Mouse (Mus musculus): Measurements from ENCODE around the gene Cfap54. TPM values are rescaled to one million over a fixed set of nuclear protein-coding genes. Genes with fewer than 3 reads are reported as not detected.

Cfap54 gene
- polyA plus RNA-seq, 1 experiment from 2014 or later = 0.40 TPM

DNA sequence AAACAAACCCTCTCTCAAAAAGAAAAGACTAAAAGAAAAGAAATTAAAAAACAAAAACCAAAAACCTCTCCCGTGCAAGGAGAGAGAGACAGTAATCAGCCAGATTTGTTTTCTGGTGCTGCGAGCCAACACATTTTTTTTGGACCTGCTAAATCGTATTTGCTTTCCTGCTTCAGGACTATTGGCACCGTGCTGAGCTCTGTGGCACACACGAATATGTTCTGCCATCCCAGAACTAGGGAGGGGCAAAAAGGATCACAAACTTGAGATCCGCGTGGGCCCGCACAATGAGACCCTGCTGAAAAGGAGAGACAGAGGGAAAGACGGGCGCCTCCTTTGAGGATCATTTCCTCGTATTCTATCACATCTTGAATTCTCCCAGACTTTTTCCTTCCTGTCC lies 22.3 kb upstream of the Cfap54 start:
- Histone ChIP-seq H3K9ac (replicated peaks; ENCODE audit: low read length) (0 out of 2 replicates have a peak overlapping the region, but pooled peaks have one; percentile 7), H3K9me3 (ENCODE audit: low read length) (no peaks in the 10 kb centered on the region), H3K4me1 (ENCODE audit: insufficient read depth, low read length) (0 out of 2 replicates have a peak, but pooled peaks cover 9% of the 10 kb centered on the region), H3K27me3 (ENCODE audit: insufficient read depth, low read length) (no peaks in the 10 kb centered on the region), H3K4me3 (ENCODE audit: low read length) (no peak overlapping the region), H3K4me2 (replicated peaks; ENCODE audit: low read depth, low read length) (no peak overlapping the region), H3K36me3 (ENCODE audit: insufficient read depth, low read length) (no peaks in the 10 kb centered on the region), H3K27ac (ENCODE audit: low read length) (no peak overlapping the region)
- no peak for ATAC-seq (ENCODE audit: low FRiP score, low TSS enrichment)
- WGBS = 37% methylated on average over 11 of the region's 11 CpGs

GRCm38 (mm10) chr10:93102321-93102720 lies 20.9 kb upstream of the Cfap54 start:
- no peak overlapping the region for H3K9ac ChIP-seq (replicated peaks; ENCODE audit: low read length)
- no peaks in the 10 kb centered on the region for H3K36me3 ChIP-seq (ENCODE audit: insufficient read depth, low read length)
- H3K4me3 ChIP-seq (ENCODE audit: low read length) = no peak overlapping the region
- 62% methylated on average over 5 of the region's 5 CpGs for WGBS
- no peak overlapping the region for H3K27ac ChIP-seq (ENCODE audit: low read length)
- ATAC-seq (ENCODE audit: low FRiP score, low TSS enrichment) = no peak
- H3K27me3 ChIP-seq (ENCODE audit: insufficient read depth, low read length) = no peaks in the 10 kb centered on the region
- no peak overlapping the region for H3K4me2 ChIP-seq (replicated peaks; ENCODE audit: low read depth, low read length)
- H3K9me3 ChIP-seq (ENCODE audit: low read length) = no peaks in the 10 kb centered on the region
- 0 out of 2 replicates have a peak, but pooled peaks cover 9% of the 10 kb centered on the region for H3K4me1 ChIP-seq (ENCODE audit: insufficient read depth, low read length)

DNA sequence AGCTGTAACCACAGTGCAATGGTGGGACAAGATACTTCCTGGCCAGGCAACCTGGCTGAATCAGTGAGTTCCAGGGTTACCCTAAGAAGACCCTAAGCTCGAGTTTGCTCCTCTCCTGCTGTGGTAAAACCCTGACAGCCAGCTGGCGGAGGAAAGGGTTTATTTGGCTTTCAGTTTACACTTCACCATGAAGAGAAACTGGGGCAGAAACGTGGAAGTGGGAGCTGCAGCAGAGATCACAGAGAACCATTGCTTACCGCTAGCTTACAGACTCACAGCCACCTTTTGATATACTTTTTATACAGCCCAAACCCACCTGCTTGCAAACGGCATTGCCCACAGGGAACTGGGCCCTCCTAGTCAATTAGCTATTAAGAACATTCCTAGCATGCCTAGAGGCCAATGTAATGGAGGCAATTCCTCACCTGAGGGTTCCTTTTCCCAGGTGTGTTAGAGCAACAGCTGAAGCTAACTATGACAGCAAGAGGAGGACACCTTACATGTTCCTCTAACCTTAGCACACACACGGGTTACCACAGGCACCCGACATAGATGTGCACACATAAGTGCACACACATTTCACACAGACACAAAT lies 16.9 kb upstream of the Cfap54 start:
- WGBS = 63% methylated on average over 7 of the region's 7 CpGs
- Histone ChIP-seq H3K36me3 (ENCODE audit: insufficient read depth, low read length) (no peaks in the 10 kb centered on the region), H3K27me3 (ENCODE audit: insufficient read depth, low read length) (no peaks in the 10 kb centered on the region), H3K4me3 (ENCODE audit: low read length) (no peak overlapping the region), H3K4me2 (replicated peaks; ENCODE audit: low read depth, low read length) (no peak overlapping the region), H3K4me1 (ENCODE audit: insufficient read depth, low read length) (no peaks in the 10 kb centered on the region), H3K9me3 (ENCODE audit: low read length) (no peaks in the 10 kb centered on the region), H3K9ac (replicated peaks; ENCODE audit: low read length) (no peak overlapping the region), H3K27ac (ENCODE audit: low read length) (no peak overlapping the region)
- peak; percentile 63; the same call in 1 of the 2 replicates for ATAC-seq (ENCODE audit: low FRiP score, low TSS enrichment)

DNA sequence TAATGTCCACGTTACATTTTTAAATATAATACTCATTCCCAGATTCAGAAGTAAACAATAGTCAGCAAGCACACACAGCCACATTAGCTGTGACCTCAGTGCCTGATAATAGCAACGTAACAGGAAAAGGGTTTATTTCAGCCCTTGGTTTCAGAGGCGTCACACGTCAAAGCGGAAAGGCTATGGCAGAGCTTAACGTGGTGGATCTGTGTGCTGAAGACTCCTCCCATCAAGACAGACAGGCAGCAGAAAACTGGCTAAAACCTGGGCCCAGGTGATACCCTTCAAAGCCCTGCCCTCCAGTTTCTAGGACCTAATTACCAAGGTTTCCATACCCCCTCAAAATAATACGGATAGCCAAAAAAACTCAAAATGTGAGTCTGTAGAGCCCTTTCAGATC lies 16.0 kb upstream of the Cfap54 start:
- Histone ChIP-seq H3K4me1 (ENCODE audit: insufficient read depth, low read length) (no peaks in the 10 kb centered on the region), H3K36me3 (ENCODE audit: insufficient read depth, low read length) (no peaks in the 10 kb centered on the region), H3K9ac (replicated peaks; ENCODE audit: low read length) (no peak overlapping the region), H3K4me3 (ENCODE audit: low read length) (no peak overlapping the region), H3K9me3 (ENCODE audit: low read length) (no peaks in the 10 kb centered on the region), H3K4me2 (replicated peaks; ENCODE audit: low read depth, low read length) (no peak overlapping the region), H3K27ac (ENCODE audit: low read length) (no peak overlapping the region), H3K27me3 (ENCODE audit: insufficient read depth, low read length) (no peaks in the 10 kb centered on the region)
- 92% methylated on average over 7 of the region's 7 CpGs for WGBS
- no peak for ATAC-seq (ENCODE audit: low FRiP score, low TSS enrichment)

DNA sequence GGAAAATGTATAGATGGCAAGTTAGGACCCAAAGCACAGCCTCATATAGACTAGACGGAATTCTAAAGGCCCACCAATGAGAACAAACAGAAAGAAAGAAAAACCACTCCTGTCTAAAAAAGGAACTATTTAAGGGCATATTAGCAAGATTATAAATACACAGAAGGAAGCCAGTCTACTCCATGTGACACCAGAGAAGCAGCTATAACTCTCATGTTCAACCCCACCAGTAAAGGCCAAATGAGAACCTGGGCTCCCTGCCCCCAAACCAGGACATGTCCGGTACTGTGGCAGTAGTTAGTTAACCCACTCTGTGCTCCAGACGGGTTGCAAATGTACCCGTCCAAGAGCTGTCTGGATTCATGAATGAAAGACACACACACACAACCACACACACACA lies 14.4 kb upstream of the Cfap54 start:
- H3K27ac ChIP-seq (ENCODE audit: low read length) = no peak overlapping the region
- ATAC-seq (ENCODE audit: low FRiP score, low TSS enrichment) = no peak
- 68% methylated on average over 4 of the region's 4 CpGs for WGBS
- no peak overlapping the region for H3K4me2 ChIP-seq (replicated peaks; ENCODE audit: low read depth, low read length)
- no peak overlapping the region for H3K9ac ChIP-seq (replicated peaks; ENCODE audit: low read length)
- H3K4me3 ChIP-seq (ENCODE audit: low read length) = no peak overlapping the region
- no peaks in the 10 kb centered on the region for H3K9me3 ChIP-seq (ENCODE audit: low read length)
- no peaks in the 10 kb centered on the region for H3K27me3 ChIP-seq (ENCODE audit: insufficient read depth, low read length)
- no peaks in the 10 kb centered on the region for H3K36me3 ChIP-seq (ENCODE audit: insufficient read depth, low read length)
- H3K4me1 ChIP-seq (ENCODE audit: insufficient read depth, low read length) = no peaks in the 10 kb centered on the region

DNA sequence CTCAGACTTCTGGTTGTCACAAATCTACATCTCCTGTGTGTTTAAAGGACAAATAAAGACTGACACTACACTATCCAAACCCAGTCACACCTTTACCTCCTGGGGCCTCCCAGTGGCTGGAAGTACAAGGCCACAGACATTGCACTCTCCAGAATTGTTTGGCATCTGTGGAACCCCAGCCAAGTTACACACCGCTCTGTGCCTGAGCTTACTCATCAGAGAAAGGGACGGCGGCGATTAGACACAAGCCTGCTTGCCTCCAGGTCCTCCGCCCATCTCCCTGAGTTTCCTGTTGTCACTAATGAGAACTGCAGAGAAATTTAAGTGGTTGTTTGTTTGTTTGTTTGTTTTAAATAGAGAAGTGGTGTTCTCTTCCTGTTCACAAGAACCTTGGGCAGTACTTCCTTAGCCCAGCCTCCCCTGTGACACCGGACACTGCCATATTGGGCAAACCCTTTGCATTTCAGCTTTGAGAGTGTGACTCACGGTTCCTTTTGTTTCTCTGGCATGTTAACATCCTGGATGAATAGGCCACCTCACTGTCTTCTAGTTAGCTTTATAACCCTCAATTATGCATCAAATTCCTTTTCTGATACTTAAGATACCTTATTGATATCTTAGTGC lies 13.7 kb upstream of the Cfap54 start:
- Histone ChIP-seq H3K4me1 (ENCODE audit: insufficient read depth, low read length) (no peaks in the 10 kb centered on the region), H3K4me2 (replicated peaks; ENCODE audit: low read depth, low read length) (no peak overlapping the region), H3K27me3 (ENCODE audit: insufficient read depth, low read length) (no peaks in the 10 kb centered on the region), H3K9ac (replicated peaks; ENCODE audit: low read length) (no peak overlapping the region), H3K9me3 (ENCODE audit: low read length) (no peaks in the 10 kb centered on the region), H3K27ac (ENCODE audit: low read length) (no peak overlapping the region), H3K4me3 (ENCODE audit: low read length) (no peak overlapping the region), H3K36me3 (ENCODE audit: insufficient read depth, low read length) (no peaks in the 10 kb centered on the region)
- 70% methylated on average over 7 of the region's 7 CpGs for WGBS
- no peak for ATAC-seq (ENCODE audit: low FRiP score, low TSS enrichment)

DNA sequence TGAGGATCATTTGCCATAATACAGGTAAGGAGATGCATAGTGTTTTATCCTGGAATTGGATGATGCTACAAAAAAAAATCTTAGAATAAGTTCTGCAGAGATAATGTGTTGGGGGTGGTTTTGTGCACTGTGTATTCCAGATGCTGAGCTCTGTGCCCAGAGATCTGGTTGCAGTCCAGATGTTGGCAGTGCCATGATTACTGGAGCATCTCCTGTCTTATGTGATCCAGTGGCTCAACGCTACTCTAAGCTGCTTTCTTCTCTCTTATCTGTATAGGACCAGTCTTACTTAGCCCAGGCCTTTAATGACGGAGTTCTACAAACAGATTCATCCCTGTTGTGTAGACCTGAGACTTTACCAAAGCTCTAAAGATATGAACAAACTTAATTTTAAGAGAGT lies 10.5 kb upstream of the Cfap54 start:
- no peaks in the 10 kb centered on the region for H3K9me3 ChIP-seq (ENCODE audit: low read length)
- no peaks in the 10 kb centered on the region for H3K36me3 ChIP-seq (ENCODE audit: insufficient read depth, low read length)
- 88% methylated on average over 2 of the region's 2 CpGs for WGBS
- no peak overlapping the region for H3K4me2 ChIP-seq (replicated peaks; ENCODE audit: low read depth, low read length)
- ATAC-seq (ENCODE audit: low FRiP score, low TSS enrichment) = no peak
- no peak overlapping the region for H3K4me3 ChIP-seq (ENCODE audit: low read length)
- H3K4me1 ChIP-seq (ENCODE audit: insufficient read depth, low read length) = no peaks in the 10 kb centered on the region
- H3K27ac ChIP-seq (ENCODE audit: low read length) = no peak overlapping the region
- no peak overlapping the region for H3K9ac ChIP-seq (replicated peaks; ENCODE audit: low read length)
- no peaks in the 10 kb centered on the region for H3K27me3 ChIP-seq (ENCODE audit: insufficient read depth, low read length)

DNA sequence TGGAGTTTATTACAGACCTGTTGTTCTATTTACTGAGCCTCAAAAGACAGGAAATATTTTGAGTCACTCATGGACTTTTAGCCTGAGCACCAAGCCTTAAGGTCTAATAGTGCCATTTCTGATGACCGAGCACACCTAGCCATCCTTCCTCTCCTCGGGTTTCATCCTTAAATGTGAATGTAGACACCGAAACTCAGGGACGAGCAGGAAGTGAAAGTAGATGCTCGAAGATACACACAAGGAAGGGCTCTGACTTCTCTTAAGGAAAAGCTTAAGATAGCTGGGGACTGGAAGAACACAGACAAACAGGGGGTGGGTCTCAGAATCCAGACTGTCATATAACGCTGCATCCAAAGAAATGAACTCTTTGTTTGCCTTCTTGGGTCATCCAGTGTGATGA lies 8.8 kb upstream of the Cfap54 start:
- Histone ChIP-seq H3K27me3 (ENCODE audit: insufficient read depth, low read length) (no peaks in the 10 kb centered on the region), H3K27ac (ENCODE audit: low read length) (no peak overlapping the region), H3K4me1 (ENCODE audit: insufficient read depth, low read length) (no peaks in the 10 kb centered on the region), H3K36me3 (ENCODE audit: insufficient read depth, low read length) (no peaks in the 10 kb centered on the region), H3K4me2 (replicated peaks; ENCODE audit: low read depth, low read length) (no peak overlapping the region), H3K9me3 (ENCODE audit: low read length) (no peaks in the 10 kb centered on the region), H3K4me3 (ENCODE audit: low read length) (no peak overlapping the region), H3K9ac (replicated peaks; ENCODE audit: low read length) (no peak overlapping the region)
- no peak for ATAC-seq (ENCODE audit: low FRiP score, low TSS enrichment)
- 64% methylated on average over 6 of the region's 6 CpGs for WGBS

GRCm38 (mm10) chr10:93088396-93089048 lies 7.1 kb upstream of the Cfap54 start:
- no peak overlapping the region for H3K27ac ChIP-seq (ENCODE audit: low read length)
- no peak overlapping the region for H3K9ac ChIP-seq (replicated peaks; ENCODE audit: low read length)
- ATAC-seq (ENCODE audit: low FRiP score, low TSS enrichment) = no peak
- WGBS = 69% methylated on average over 11 of the region's 11 CpGs
- H3K36me3 ChIP-seq (ENCODE audit: insufficient read depth, low read length) = no peaks in the 10 kb centered on the region
- no peaks in the 10 kb centered on the region for H3K9me3 ChIP-seq (ENCODE audit: low read length)
- H3K4me1 ChIP-seq (ENCODE audit: insufficient read depth, low read length) = peaks cover 2% of the 10 kb centered on the region; the same call in 1 of the 2 replicates
- no peak overlapping the region for H3K4me3 ChIP-seq (ENCODE audit: low read length)
- no peak overlapping the region for H3K4me2 ChIP-seq (replicated peaks; ENCODE audit: low read depth, low read length)
- no peaks in the 10 kb centered on the region for H3K27me3 ChIP-seq (ENCODE audit: insufficient read depth, low read length)

DNA sequence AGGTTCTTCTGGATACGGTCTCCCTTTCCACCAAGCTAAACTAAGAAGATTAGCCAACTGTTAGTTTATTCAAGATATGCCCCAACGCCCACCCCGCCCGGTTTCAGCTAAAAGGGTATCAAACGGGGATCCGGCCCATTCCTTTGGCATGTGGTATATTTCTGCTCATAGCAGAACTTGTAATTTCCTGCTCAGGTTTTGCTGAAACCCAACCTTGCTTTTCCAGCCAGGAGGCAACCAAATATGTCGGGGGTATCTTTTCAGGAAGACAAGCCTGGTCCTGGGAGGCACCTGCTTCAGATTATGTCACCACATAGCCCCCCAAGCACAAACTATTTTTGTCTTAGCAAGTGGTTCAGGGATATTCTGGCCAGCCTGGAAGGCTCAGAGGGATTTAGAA lies 6.1 kb upstream of the Cfap54 start:
- 71% methylated on average over 7 of the region's 7 CpGs for WGBS
- Histone ChIP-seq H3K4me3 (ENCODE audit: low read length) (no peak overlapping the region), H3K9me3 (ENCODE audit: low read length) (no peaks in the 10 kb centered on the region), H3K4me2 (replicated peaks; ENCODE audit: low read depth, low read length) (no peak overlapping the region), H3K9ac (replicated peaks; ENCODE audit: low read length) (no peak overlapping the region), H3K36me3 (ENCODE audit: insufficient read depth, low read length) (no peaks in the 10 kb centered on the region), H3K27ac (ENCODE audit: low read length) (no peak overlapping the region), H3K27me3 (ENCODE audit: insufficient read depth, low read length) (no peaks in the 10 kb centered on the region), H3K4me1 (ENCODE audit: insufficient read depth, low read length) (peaks cover 3% of the 10 kb centered on the region; the same call in 1 of the 2 replicates)
- ATAC-seq (ENCODE audit: low FRiP score, low TSS enrichment) = no peak

Data from kidney, embryonic 16.5 days (tissue).